Mouse (Mus musculus) cerebellum, adult 11-12 months (tissue): Measurements from ENCODE around the gene Scg5.

ENCODE experiments used
- DNase-seq: peaks from one replicate; pipeline ENCODE4 v3.0.0; 2022

Scg5 gene

DNA sequence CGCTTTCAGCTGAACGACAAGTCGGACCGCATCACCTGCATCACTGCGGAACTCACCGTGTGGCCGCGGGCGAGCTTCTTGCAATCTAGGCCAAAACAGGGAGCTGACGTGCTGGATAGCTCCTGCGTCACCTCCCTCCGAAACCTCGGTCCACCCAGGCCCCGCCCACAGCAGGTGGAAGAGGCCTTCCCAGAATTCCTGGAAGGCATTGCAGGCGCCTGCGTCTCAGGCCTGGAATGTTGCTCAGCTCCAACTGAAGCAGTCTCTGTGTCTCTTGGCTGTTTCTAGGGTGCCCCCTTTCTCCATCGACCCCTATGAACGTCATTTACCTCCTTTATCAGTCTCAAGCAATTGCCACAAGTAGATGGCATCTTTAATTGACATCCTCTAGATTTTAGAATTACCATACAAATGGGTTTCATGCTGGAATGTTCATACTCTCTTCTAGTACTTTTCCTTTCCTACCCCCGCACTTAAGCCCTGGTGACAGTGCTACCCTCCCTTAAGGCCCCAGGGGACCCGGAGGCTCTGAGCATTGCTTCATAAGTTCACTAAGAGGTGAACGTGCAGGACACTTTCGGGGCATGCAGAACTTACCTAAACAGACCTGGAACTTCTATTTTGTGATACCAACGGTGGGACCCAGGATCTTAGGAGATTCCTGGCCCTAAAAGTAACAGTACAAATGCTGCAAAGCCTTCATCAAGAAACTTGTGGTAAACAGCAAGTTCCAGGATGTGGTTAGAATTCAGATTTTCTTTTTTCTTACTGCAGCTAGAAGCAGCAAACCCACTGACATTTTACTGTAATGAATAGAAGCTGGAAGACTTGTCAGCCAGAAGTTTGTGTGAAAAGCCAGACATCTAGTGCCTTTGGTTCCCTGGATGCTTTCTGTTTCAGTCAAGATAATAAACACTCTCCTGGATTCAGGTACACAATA, at the start of gene Scg5:
Gene Scg5 (minus strand): TSS at position 179 of the 940 bp plus-strand sequence.
- peak; percentile 95 for DNase-seq

DNA sequence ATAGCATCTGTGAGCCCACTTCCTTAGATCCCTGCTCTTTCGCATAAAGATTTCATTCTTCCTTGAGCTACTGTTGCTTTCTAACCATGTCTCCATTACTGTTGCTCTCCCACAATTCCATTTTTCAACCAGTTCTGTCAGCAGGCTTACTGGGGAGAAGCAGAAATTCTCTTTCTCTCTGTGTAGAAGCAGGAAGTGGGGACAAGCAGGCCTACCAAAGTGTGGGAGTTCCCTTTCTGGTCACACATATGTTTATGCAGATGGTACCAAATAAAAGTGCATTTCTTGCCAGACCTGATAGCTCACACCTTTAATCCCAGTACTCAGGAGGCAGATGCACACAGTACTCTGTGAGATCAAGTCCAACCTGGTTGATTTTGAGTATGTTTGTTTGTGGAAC, 41.2 kb upstream of the Scg5 start:
- DNase-seq = no peak

- DNase-seq = no peak
Observed at GRCm38 (mm10) chr2:113868404-113868803, 39.5 kb upstream of the Scg5 start.

- DNase-seq = no peak
Observed at GRCm38 (mm10) chr2:113866155-113866554, 37.2 kb upstream of the Scg5 start.

- no peak for DNase-seq
Observed at GRCm38 (mm10) chr2:113849141-113849540, 20.2 kb upstream of the Scg5 start.

- peak; percentile 86 for DNase-seq
Observed at GRCm38 (mm10) chr2:113848245-113849121, 19.6 kb upstream of the Scg5 start, which contains the start of gene Arhgap11a. Gene Arhgap11a (minus strand): TSS chr2:113848661.

GRCm38 (mm10) chr2:113847678-113848244, 18.8 kb upstream of the Scg5 start:
- DNase-seq = no peak

DNA sequence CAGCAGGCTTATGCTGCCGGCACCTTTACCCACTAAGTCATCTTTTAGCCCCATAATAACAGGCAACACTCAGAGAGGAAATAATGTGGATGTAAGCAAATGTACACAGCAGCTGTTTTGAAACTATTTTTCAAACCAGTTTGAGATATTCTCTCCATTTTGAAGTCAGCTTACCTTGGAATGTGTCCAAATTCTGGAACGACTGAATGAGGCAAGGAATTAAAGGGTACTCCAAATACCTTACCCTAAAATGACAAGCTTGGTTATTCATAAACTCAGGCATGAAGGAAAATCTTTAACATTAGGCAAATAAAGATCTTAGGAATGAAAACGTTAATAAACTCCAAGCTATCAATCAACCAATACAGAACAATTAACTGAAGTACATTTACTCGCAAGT, 16.2 kb upstream of the Scg5 start:
- DNase-seq = no peak

- no peak for DNase-seq
Observed at GRCm38 (mm10) chr2:113841656-113842437, 12.9 kb upstream of the Scg5 start.

GRCm38 (mm10) chr2:113839488-113839887, 10.6 kb upstream of the Scg5 start:
- DNase-seq = no peak

DNA sequence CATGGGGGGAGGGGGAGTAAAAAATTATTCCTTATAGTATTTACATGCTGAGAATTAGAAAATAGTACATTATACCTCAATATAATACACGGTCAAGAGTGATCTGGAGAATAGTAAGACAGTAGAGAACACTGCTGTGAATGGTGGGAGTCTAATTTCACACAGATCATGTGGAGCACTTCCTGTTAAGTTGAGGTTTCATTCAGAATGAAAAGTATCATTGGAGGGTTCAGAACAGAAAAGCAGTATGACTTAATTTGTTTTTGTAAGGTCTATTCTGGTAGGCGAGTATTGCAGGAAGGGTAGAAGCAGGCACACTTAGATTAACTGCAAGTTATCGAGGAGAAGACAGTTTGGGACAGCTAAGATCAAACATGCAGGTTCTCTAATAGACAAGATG, 6.3 kb upstream of the Scg5 start:
- no peak for DNase-seq

- DNase-seq = no peak
Observed at GRCm38 (mm10) chr2:113828086-113828942, 607 bp downstream of the Scg5 start.

DNA sequence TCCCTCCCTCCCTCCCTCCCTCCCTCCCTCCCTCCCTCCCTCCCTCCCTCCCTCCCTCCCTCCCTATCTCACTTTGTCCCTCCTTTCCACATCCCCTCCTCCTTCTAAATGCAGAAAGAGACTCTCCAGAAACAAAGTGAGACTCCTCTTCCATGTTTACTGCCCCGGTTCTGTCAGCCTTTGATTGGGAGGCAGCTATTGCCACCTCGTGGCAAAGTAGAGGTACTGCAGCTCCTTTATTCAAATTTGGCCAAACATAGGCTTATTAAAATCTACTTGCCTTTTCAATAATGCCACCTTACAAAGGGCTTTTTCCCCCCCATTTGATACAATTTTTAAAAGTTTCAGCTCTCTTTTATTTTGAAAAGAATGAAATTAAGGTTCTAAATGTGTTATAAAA, 5.0 kb downstream of the Scg5 start:
- DNase-seq = peak; percentile 59

DNA sequence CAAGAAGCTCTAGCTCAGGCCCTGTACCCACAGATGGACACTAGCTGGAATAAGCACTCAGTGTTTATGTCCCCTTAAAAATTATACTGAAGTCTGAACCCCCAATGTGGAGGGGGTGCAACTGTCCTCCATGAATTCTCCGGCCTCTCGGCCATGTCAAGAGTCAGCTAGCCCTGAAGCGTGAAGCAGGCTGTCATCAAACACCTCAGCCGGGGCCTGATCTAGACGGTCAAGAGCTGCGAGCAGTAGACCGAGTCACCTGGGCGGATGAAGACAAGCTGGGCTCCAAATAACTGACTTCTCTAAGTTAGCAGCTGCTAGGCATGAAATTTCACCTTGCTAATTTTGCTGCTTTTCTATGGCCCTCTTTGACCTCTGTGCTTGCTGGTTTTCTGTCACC, 6.6 kb downstream of the Scg5 start:
- no peak for DNase-seq

DNA sequence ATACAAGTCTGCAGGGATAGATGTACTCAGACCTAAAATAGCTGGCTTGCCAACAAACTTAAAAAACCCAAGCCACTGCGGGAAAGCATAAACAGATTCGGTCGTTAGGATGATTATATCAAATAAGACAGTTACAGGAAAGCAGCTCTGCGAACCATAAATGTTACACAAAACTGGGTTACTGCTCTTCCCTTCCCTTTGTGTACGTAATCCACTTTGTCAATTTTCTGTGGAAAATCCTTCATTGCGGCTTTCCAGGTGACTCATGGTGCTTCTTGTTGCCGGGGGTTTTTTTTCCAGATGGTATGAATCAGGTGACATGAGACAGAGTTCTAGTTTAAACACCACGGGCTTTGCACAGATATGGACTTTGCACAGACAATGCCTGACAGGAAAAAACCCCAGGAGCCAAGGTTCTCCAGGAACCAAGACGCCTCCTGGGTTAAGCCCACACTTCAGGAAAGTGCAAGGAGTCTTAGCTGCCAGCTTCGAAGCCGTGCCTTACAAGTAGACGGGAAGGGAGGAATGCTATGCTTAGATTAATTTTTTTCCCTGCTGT, 7.7 kb downstream of the Scg5 start:
- DNase-seq = no peak

DNA sequence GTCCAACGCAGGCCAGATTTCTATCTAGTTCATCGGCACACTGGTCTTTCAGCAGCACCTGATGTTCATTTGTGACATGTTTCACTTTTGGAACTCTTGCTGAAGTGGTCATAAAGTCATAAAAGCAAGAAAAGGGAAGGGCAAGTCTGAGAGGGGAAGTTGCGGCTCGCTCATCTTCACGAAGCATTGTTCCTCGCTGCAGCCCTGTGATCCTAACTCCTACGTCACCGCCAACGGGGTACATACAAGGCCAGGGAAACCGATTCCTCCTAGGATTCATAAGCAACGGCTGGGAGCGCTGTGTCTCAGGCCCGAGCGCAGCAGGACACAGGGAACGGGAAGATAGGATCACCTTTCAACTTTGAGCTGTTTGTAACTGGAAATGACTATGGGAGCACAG, 8.8 kb downstream of the Scg5 start:
- no peak for DNase-seq

DNA sequence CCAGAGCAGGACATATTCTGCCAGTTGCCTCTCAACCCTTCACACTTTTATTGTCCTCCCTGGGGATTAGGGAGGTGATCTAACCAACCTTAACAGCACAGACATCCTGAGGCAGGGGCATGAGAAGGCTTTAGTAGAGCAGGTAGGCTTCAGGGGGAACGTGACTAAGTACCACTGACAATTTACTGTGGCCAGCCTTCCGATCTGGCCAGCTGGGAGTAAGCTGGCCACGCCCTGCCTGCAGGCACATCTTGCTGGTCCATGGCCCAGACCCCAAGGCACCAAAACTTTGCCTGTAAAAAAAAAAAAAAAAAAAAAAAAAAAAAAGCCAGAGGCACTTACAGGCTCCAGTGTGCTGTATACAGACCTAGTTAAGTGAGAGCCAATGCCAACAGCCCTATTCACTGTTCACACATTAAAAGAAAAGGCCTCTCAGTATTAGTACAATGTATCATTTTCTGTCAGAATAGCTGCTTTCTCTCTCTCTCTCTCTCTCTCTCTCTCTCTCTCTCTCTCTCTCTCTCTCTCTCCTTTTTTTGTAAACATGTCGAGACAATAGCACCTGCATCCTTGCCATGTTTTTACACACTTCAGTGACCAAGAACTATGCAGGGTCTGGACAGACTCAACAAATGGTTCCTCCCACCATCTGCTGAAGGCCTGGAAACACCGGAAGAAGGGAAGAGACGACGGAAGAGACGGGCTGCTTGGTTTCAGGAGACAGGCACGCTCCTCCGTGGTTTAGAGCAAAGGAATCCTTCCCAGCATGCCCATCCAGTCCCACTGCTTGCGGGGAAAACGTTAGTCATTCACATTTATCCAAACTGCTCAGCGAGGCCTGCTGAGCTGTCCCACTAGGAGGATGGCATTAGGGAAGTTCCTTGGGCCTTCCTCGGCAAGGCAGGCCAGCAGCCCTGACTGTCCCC, 11.0 kb downstream of the Scg5 start:
- DNase-seq = no peak

DNA sequence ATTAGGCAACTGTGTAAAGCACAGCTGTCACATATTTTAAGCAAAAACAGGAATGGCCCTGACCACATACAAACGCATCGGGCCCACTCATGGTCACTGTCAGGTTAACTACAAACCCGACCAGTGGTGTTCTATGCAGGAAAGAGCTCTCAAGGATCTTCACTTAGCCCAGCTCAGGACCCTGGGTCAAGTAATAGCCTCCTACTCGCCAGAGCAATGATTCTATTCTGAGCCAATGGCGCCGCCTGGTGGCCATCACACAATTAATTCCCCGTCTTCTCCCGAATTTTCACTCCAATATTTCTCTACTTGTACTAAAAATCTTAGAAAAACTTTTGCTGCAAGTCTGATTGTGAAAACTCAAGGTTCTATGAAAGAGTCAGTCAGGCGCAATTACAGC, 21.3 kb downstream of the Scg5 start:
- DNase-seq = peak; percentile 58

DNA sequence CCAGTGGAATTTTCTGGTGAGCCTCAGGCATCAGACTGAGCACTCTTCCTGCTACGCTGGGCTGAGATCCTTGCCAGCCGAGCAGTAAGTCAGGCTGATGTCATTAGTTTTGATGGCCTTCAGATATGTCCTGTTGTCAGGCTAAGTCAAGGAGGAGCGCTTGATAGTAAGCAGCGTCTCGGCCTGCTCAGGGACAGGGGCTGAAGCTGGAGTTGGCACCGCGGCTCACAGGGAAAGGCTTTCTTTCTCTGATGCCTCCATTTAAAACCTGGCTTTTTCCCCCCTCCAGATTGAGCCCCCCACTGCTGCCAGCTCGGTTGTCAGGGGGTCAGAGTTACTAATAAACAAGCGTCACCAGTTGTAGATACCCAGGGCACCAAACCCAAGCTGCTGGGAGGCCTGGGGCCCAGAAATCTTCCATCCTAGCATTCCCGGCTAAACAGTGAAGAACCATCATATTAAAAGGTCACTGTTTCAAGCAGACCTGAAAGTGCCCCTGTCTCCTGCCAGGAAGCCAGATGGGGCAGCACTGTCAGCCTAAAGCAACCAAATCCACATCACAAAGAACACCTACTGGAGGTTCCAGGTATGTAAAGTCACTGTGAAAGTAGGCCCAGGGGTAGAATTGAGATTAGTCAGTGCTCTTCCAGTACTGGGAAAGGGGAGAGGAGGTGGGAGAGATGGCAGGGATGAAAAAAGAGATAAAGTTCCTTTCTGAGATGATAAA, 21.9 kb downstream of the Scg5 start:
- DNase-seq = peak; percentile 50
